Mouse (Mus musculus) brain, embryonic 14.5 days (tissue): ENCODE results near the gene Gm43517.

Source experiments
- CTCF ChIP-seq: fragments of 200-500 bp; IDR thresholded peaks from 2 replicates; pipeline ENCODE4 v1.5.1; 2012; ENCODE audit warnings: inconsistent platforms, mild to moderate bottlenecking, moderate library complexity, borderline replicate concordance; ENCODE audit not compliant: insufficient read depth, insufficient read length; ENCODE audit errors: extremely low read depth
- POLR2A ChIP-seq: fragments of 200-500 bp; IDR thresholded peaks from 2 replicates; pipeline ENCODE4 v1.6.1; 2012; ENCODE audit warnings: mild to moderate bottlenecking, inconsistent platforms, borderline replicate concordance; ENCODE audit not compliant: poor library complexity, insufficient read depth, insufficient read length, severe bottlenecking; ENCODE audit errors: extremely low read depth

DNA sequence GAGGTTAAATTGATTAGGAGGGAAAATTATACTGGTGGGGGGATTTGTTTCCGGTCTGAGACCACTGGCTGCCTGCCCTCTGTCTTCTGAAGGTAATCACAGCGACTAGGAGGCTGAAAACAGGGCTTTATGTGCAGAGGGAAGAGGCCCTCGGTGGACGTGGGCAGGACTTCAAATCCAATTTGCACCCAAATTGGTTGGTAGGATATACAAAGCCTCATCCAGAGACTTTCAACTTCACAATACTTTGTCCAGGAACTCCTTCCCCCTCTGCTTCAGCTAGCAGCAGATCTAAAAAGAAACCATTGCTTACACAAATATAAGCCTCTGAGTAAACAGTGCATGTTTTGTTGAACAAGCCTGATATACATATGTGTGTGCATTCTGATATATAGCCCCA, 4.5 kb upstream of the Gm43517 start:
- no peak for TF ChIP-seq CTCF
- TF ChIP-seq POLR2A: no peak
